Mouse (Mus musculus) intestine, embryonic 15.5 days (tissue): ENCODE measurements at regions not wholly inside any gene's neighbourhood (a gene's known extent, or its start where the extent isn't known, plus 50 kb on each side); places are given as distances from the start of the nearest gene placed in this dataset.
A peak's percentile ranks its signal among the peaks of the same experiment; 100 is the strongest.

Experiments used
- ATAC-seq: fragments of 200-750 bp; cut with Nextera tagmentation; 2 replicates; pipeline ENCODE4 v1.8.0; 2017; ENCODE audit warnings: moderate TSS enrichment, moderate library complexity
- H3K27ac ChIP-seq: fragments of 300-500 bp; sonication (generic); 2 replicates; pipeline ENCODE4 v1.5.1; 2015; ENCODE audit warnings: mild to moderate bottlenecking, inconsistent platforms
- H3K27me3 ChIP-seq: fragments of 300-500 bp; sonication (generic); replicated peaks from 2 replicates; pipeline ENCODE4 v1.6.1; 2015; ENCODE audit warnings: inconsistent platforms
- H3K36me3 ChIP-seq: fragments of 300-500 bp; sonication (generic); 2 replicates; pipeline ENCODE4 v1.6.1; 2015; ENCODE audit warnings: inconsistent platforms
- H3K4me1 ChIP-seq: fragments of 300-500 bp; sonication (generic); replicated peaks from 2 replicates; pipeline ENCODE4 v1.6.1; 2015; ENCODE audit warnings: inconsistent platforms
- H3K4me2 ChIP-seq: fragments of 300-500 bp; sonication (generic); replicated peaks from 2 replicates; pipeline ENCODE4 v1.6.1; 2015; ENCODE audit warnings: mild to moderate bottlenecking, inconsistent platforms
- H3K4me3 ChIP-seq: fragments of 300-500 bp; sonication (generic); replicated peaks from 2 replicates; pipeline ENCODE4 v1.5.1; 2015; ENCODE audit warnings: inconsistent platforms
- H3K9ac ChIP-seq: fragments of 300-500 bp; sonication (generic); 2 replicates; pipeline ENCODE4 v1.6.1; 2015; ENCODE audit warnings: inconsistent platforms
- H3K9me3 ChIP-seq: fragments of 300-500 bp; sonication (generic); 2 replicates; pipeline ENCODE4 v1.6.1; 2016; ENCODE audit warnings: inconsistent platforms
- WGBS: fragments of 180-500 bp; shearing (Covaris S2); methylation state at CpG from one replicate; pipeline ENCODE4 v1.1.7; 2015; 5-methylcytosine and 5-hydroxymethylcytosine counted together

GRCm38 (mm10) chr15:36360694-36361521 is 646.7 kb downstream of the Zfp706 start:
- ATAC-seq: peak; percentile 80; the same call in 1 of the 2 replicates
- WGBS: 74% methylated on average over 14 of the region's 14 CpGs
- Histone ChIP-seq H3K4me1 (no peaks in the 10 kb centered on the region; the same call in 1 of the 2 replicates), H3K36me3 (no peaks in the 10 kb centered on the region), H3K9ac (no peak overlapping the region), H3K27ac (no peak overlapping the region), H3K4me3 (no peak overlapping the region), H3K9me3 (no peaks in the 10 kb centered on the region), H3K4me2 (no peak overlapping the region), H3K27me3 (no peaks in the 10 kb centered on the region)

GRCm38 (mm10) chr15:36355851-36356250 is 651.7 kb downstream of the Zfp706 start:
- H3K36me3 ChIP-seq: no peaks in the 10 kb centered on the region
- H3K27me3 ChIP-seq: no peaks in the 10 kb centered on the region
- no peaks in the 10 kb centered on the region for H3K9me3 ChIP-seq
- no peak overlapping the region for H3K4me3 ChIP-seq
- H3K27ac ChIP-seq: no peak overlapping the region
- H3K4me2 ChIP-seq: no peak overlapping the region
- 92% methylated on average over 9 of the region's 9 CpGs for WGBS
- no peak overlapping the region for H3K9ac ChIP-seq
- no peak for ATAC-seq
- H3K4me1 ChIP-seq: no peaks in the 10 kb centered on the region

DNA sequence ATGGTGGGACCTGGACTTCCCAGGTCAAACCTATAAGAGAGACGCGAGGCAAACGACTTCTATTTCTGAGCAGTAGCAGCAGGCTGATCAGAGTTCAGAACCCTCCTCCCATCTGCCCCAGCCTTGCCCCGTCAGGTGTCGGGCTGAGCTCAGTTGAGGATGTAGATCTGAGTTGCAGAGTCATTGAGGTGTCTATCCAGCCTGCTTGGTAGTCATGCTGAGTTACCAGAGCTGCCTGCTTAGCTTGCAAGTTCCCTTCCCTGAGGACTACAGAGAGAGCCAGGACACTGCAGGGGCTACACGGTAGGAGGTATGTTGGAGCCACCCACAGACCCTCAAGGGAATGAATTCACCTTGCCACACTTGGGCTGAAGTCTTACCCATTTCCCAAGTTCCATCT is 653.0 kb downstream of the Zfp706 start:
- Histone ChIP-seq H3K9ac (no peak overlapping the region), H3K4me1 (no peaks in the 10 kb centered on the region), H3K4me3 (no peak overlapping the region), H3K9me3 (no peaks in the 10 kb centered on the region), H3K4me2 (no peak overlapping the region), H3K27ac (no peak overlapping the region), H3K27me3 (no peaks in the 10 kb centered on the region), H3K36me3 (no peaks in the 10 kb centered on the region)
- no peak for ATAC-seq
- WGBS: 74% methylated on average over 6 of the region's 6 CpGs

DNA sequence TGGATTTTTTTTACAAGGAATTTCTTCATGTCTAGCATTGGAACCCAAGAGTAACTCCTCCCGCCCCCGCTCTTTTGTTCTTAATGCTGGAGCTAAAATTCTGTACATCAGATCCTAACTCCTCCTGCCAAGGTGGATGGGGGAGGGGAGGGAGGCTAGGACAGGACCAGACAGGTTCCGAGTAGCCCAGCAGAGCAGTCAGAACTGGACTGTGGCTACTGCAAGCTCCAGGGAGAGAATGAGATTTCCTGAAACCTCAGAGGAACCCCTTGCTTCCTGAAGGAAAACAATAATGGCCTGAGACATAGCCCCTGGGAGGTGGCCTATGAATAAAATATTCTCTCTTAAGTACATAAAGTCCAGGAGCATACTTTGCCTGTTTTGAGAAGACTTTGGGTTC is 653.8 kb downstream of the Zfp706 start:
- no peak for ATAC-seq
- Histone ChIP-seq H3K27ac (no peak overlapping the region), H3K4me2 (no peak overlapping the region), H3K36me3 (no peaks in the 10 kb centered on the region), H3K9me3 (no peaks in the 10 kb centered on the region), H3K27me3 (no peaks in the 10 kb centered on the region), H3K4me1 (no peaks in the 10 kb centered on the region), H3K9ac (no peak overlapping the region), H3K4me3 (no peak overlapping the region)
- WGBS: 90% methylated on average over 3 of the region's 3 CpGs

GRCm38 (mm10) chr15:36352929-36353328 is 654.6 kb downstream of the Zfp706 start:
- H3K36me3 ChIP-seq: no peaks in the 10 kb centered on the region
- H3K27ac ChIP-seq: no peak overlapping the region
- H3K9ac ChIP-seq: no peak overlapping the region
- 85% methylated on average over 1 of the region's 1 CpGs for WGBS
- ATAC-seq: no peak
- no peaks in the 10 kb centered on the region for H3K27me3 ChIP-seq
- no peaks in the 10 kb centered on the region for H3K4me1 ChIP-seq
- no peak overlapping the region for H3K4me3 ChIP-seq
- no peaks in the 10 kb centered on the region for H3K9me3 ChIP-seq
- no peak overlapping the region for H3K4me2 ChIP-seq

DNA sequence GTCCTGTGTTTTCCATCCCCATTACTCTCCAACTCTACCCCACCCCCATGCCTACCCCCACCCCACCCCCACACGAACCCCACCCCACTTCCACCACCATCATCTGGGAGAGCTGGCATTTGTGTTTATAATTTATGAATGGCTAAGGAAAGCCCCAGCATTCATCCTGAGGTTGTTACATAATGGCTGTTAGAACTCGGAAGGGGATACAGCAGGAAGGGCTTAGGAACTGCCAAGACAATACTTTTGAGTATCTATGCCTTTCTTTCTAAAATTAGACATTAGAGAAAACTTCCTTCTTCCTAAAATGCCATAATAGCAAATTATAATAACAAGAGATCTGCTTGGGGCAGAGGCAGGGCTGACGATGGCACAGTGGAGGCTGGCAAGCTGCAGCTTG is 655.9 kb downstream of the Zfp706 start:
- H3K4me2 ChIP-seq: no peak overlapping the region
- ATAC-seq: no peak
- no peak overlapping the region for H3K4me3 ChIP-seq
- WGBS: 35% methylated on average over 3 of the region's 3 CpGs
- H3K4me1 ChIP-seq: no peaks in the 10 kb centered on the region
- H3K9ac ChIP-seq: no peak overlapping the region
- H3K27me3 ChIP-seq: no peaks in the 10 kb centered on the region
- no peaks in the 10 kb centered on the region for H3K9me3 ChIP-seq
- no peaks in the 10 kb centered on the region for H3K36me3 ChIP-seq
- no peak overlapping the region for H3K27ac ChIP-seq

- H3K9me3 ChIP-seq: no peaks in the 10 kb centered on the region
- H3K27me3 ChIP-seq: no peaks in the 10 kb centered on the region
- H3K4me1 ChIP-seq: peaks cover 2% of the 10 kb centered on the region; the same call in 1 of the 2 replicates
- no peak overlapping the region for H3K9ac ChIP-seq
- H3K4me3 ChIP-seq: no peak overlapping the region
- 66% methylated on average over 5 of the region's 5 CpGs for WGBS
- peak; percentile 77 for ATAC-seq
- H3K27ac ChIP-seq: no peak overlapping the region
- no peaks in the 10 kb centered on the region for H3K36me3 ChIP-seq
- H3K4me2 ChIP-seq: no peak overlapping the region
These were observed 659.2 kb downstream of the Zfp706 start for GRCm38 (mm10) chr15:36348348-36348747.

- 63% methylated on average over 4 of the region's 4 CpGs for WGBS
- Histone ChIP-seq H3K9ac (no peak overlapping the region), H3K27ac (no peak overlapping the region), H3K27me3 (no peaks in the 10 kb centered on the region), H3K4me2 (no peak overlapping the region), H3K4me1 (peaks cover 2% of the 10 kb centered on the region; the same call in 1 of the 2 replicates), H3K4me3 (no peak overlapping the region), H3K36me3 (no peaks in the 10 kb centered on the region), H3K9me3 (no peaks in the 10 kb centered on the region)
- no peak for ATAC-seq
These were observed 660.2 kb downstream of the Zfp706 start for GRCm38 (mm10) chr15:36347333-36347845.

DNA sequence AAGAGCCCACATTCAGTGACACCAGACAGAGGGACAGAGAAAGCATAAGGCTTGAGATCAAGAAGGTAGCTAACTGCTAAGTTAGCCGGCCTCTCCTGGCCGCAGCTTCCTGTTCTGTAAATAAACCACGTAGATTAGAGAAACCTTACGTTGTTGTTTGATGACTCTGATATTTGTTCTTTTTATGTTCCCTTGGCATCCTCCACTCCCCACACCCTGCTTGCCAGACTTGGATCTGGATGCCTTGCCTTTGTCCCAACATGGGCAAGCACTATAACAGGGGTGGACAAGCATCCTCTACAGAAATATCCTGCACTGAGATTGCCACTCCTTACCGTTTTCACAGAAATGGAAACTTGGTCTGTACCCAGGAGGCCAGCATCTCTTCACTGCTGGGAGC is 661.4 kb downstream of the Zfp706 start:
- peaks cover 2% of the 10 kb centered on the region; the same call in 1 of the 2 replicates for H3K4me1 ChIP-seq
- no peaks in the 10 kb centered on the region for H3K9me3 ChIP-seq
- H3K9ac ChIP-seq: no peak overlapping the region
- no peaks in the 10 kb centered on the region for H3K36me3 ChIP-seq
- no peak overlapping the region for H3K4me2 ChIP-seq
- H3K27ac ChIP-seq: no peak overlapping the region
- H3K27me3 ChIP-seq: no peaks in the 10 kb centered on the region
- no peak overlapping the region for H3K4me3 ChIP-seq
- WGBS: 48% methylated on average over 5 of the region's 5 CpGs
- ATAC-seq: no peak

DNA sequence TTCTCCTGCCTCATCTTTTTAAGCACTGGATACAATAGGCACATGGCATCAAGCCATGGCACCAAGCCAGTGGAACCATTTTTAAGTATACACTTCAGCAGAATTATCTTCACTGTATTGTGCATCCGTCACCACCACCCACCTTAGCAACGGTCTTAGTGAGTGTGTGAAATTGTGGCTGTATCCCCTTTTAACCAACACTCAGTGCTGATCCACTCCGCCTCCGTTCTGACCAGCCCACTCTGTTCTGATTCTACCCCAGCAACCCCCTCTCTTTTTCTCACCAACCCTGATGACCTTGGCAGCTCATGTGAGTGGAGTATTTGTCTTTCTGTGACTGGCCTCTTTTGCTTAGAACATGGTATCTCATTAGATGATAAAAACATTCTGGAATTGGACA is 662.2 kb downstream of the Zfp706 start:
- H3K4me2 ChIP-seq: no peak overlapping the region
- no peaks in the 10 kb centered on the region for H3K9me3 ChIP-seq
- H3K4me1 ChIP-seq: peaks cover 2% of the 10 kb centered on the region; the same call in 1 of the 2 replicates
- ATAC-seq: no peak
- no peaks in the 10 kb centered on the region for H3K36me3 ChIP-seq
- no peak overlapping the region for H3K9ac ChIP-seq
- no peak overlapping the region for H3K4me3 ChIP-seq
- 81% methylated on average over 4 of the region's 4 CpGs for WGBS
- no peaks in the 10 kb centered on the region for H3K27me3 ChIP-seq
- no peak overlapping the region for H3K27ac ChIP-seq

DNA sequence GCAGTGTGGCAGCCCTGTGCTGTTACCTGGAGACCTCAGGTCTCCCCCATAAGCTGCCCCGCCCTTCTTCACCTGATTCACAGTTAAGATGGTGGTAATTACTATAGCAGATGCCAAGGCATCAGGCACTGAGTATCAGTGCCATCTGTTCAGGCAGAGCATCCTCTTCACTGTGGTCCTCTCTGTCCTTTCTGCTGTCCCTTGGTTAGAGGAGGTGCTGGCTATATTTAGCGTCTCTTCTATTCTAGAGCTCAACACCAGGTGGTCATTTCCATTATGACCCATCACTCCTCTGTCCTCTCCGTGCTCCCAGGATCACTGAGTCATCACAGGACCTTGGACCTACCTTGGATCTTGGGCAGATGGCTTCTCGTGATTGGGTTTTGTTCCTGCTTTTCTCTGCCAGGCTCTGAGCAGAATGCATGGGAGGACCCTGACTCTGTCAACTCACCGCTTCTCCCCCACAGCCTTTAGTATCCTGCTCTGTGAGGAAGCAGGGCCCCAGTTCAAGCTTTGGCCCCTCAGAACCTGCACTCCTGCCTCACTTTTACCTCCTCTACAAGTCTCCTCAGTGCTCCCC is 667.5 kb downstream of the Zfp706 start:
- no peaks in the 10 kb centered on the region for H3K27me3 ChIP-seq
- no peaks in the 10 kb centered on the region for H3K36me3 ChIP-seq
- H3K9me3 ChIP-seq: no peaks in the 10 kb centered on the region
- 83% methylated on average over 5 of the region's 5 CpGs for WGBS
- H3K27ac ChIP-seq: no peak overlapping the region
- H3K4me2 ChIP-seq: no peak overlapping the region
- ATAC-seq: no peak
- no peak overlapping the region for H3K9ac ChIP-seq
- no peak overlapping the region for H3K4me3 ChIP-seq
- H3K4me1 ChIP-seq: no peaks in the 10 kb centered on the region

DNA sequence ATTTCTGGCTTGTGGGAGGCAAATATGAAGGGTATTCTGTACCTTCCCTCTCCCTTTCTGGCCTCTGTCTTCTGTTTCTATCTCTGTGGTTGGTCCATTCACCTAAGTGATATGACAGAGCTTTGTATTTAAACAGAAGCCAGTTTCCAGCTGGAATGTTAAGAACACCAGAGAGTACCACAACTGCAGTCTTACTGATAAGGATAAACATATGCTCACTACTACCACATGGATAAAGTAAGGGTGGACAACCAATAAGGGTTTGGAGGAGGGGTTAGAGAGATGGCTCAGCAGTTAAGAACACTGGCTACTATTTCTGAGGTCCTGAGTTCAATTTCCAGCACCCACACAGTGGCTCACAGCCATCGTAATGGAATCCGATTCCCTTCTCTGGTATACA is 668.8 kb downstream of the Zfp706 start:
- H3K27ac ChIP-seq: no peak overlapping the region
- WGBS: 77% methylated on average over 2 of the region's 2 CpGs

GRCm38 (mm10) chr15:36336857-36337256 is 670.7 kb downstream of the Zfp706 start:
- Histone ChIP-seq H3K9me3 (no peaks in the 10 kb centered on the region), H3K27me3 (no peaks in the 10 kb centered on the region), H3K4me2 (no peak overlapping the region), H3K4me3 (no peak overlapping the region), H3K9ac (no peak overlapping the region), H3K27ac (no peak overlapping the region), H3K4me1 (no peaks in the 10 kb centered on the region), H3K36me3 (no peaks in the 10 kb centered on the region)
- no peak for ATAC-seq
- WGBS: 81% methylated on average over 2 of the region's 2 CpGs

More for the DNA sequence above, 668.8 kb downstream of the Zfp706 start:
- Histone ChIP-seq H3K9ac (no peak overlapping the region), H3K27me3 (no peaks in the 10 kb centered on the region), H3K36me3 (no peaks in the 10 kb centered on the region), H3K4me1 (no peaks in the 10 kb centered on the region), H3K9me3 (no peaks in the 10 kb centered on the region), H3K4me2 (no peak overlapping the region), H3K4me3 (no peak overlapping the region)
- ATAC-seq: no peak
